Mouse (Mus musculus) monocyte, adult 2 months (primary cell): Measurements from ENCODE around the gene Smyd1.
"Not testable (repeated sequence)": the region's sequence is repeated elsewhere in the genome, so short reads cannot be mapped to it uniquely, and the experiment has no call there.

Source experiments
- DNase-seq, 2 experiments: peaks; one replicate each; pipeline ENCODE4 v3.0.0; 2022; ENCODE audit warnings: low spot score in 2 of 2, low read depth in 1 of 2

Smyd1 gene

GRCm38 (mm10) chr6:71329881-71330280 is 7.8 kb upstream of the Smyd1 start:
- no peak for DNase-seq

- no peak for DNase-seq
These were observed 2.8 kb upstream of the Smyd1 start for GRCm38 (mm10) chr6:71324816-71325215.

- DNase-seq, result no peak
These were observed 473 bp upstream of the Smyd1 start, which contains the start of gene Cd8b1 for GRCm38 (mm10) chr6:71322491-71322921. Gene Cd8b1 (plus strand): TSS chr6:71322788.

GRCm38 (mm10) chr6:71307486-71307885 is 14.5 kb downstream of the Smyd1 start:
- DNase-seq, result no peak

GRCm38 (mm10) chr6:71302097-71302731 is 19.8 kb downstream of the Smyd1 start:
- DNase-seq, result no peak

- no peak for DNase-seq
These were observed 23.3 kb downstream of the Smyd1 start for GRCm38 (mm10) chr6:71298751-71299150.

GRCm38 (mm10) chr6:71298051-71298450 is 24.0 kb downstream of the Smyd1 start:
- DNase-seq, result no peak

GRCm38 (mm10) chr6:71295303-71295702 is 26.7 kb downstream of the Smyd1 start:
- DNase-seq, result no peak

GRCm38 (mm10) chr6:71293509-71293908 is 28.5 kb downstream of the Smyd1 start:
- DNase-seq, result no peak

- DNase-seq, result peak in 1 of 2 experiments; percentile 5
These were observed 42.6 kb downstream of the Smyd1 start for GRCm38 (mm10) chr6:71279418-71279817.

- no peak for DNase-seq
These were observed 47.4 kb downstream of the Smyd1 start for GRCm38 (mm10) chr6:71274621-71275020.

GRCm38 (mm10) chr6:71273715-71274114 is 48.3 kb downstream of the Smyd1 start:
- no peak for DNase-seq

GRCm38 (mm10) chr6:71272316-71272741 is 49.7 kb downstream of the Smyd1 start:
- no peak for DNase-seq

GRCm38 (mm10) chr6:71271389-71272315 is 50.4 kb downstream of the Smyd1 start, which contains the start of gene Krcc1:
Gene Krcc1 (plus strand): TSS chr6:71271677.
- peak; percentile 96 to 98 for DNase-seq

GRCm38 (mm10) chr6:71271057-71271388 is 51.0 kb downstream of the Smyd1 start:
- no peak for DNase-seq

- peak in 1 of 2 experiments; percentile 7 for DNase-seq
These were observed 51.6 kb downstream of the Smyd1 start for GRCm38 (mm10) chr6:71270301-71271056.

- DNase-seq, result not testable (repeated sequence)
These were observed 52.4 kb downstream of the Smyd1 start for GRCm38 (mm10) chr6:71269686-71270050.

- DNase-seq, result no peak
These were observed 52.9 kb downstream of the Smyd1 start for GRCm38 (mm10) chr6:71268929-71269685.

- DNase-seq, result not testable (repeated sequence)
These were observed 54.4 kb downstream of the Smyd1 start for GRCm38 (mm10) chr6:71267603-71268002.

- no peak for DNase-seq
These were observed 59.7 kb downstream of the Smyd1 start for GRCm38 (mm10) chr6:71262142-71262833.
